Mouse (Mus musculus) midbrain, embryonic 13.5 days (tissue): ENCODE data around the gene Med26. TPM values are rescaled to one million over a fixed set of nuclear protein-coding genes. Genes with fewer than 3 reads are reported as not detected.

Source experiments
- microRNA-seq: library from miRNA; unstranded; fragments of <30 nt; microRNA quantifications from one replicate; pipeline ENCODE4, GENCODE M21; 2016
- polyA plus RNA-seq: library from polyadenylated mRNA; unstranded; fragments of >200 nt; fragmentation: Nextera tagmentation; extraction: Ambion mirVana; gene quantifications from 2 replicates; pipeline ENCODE4 v1.2.1, GENCODE M21; 2015

Gene Med26
- polyA plus RNA-seq, 1 experiment from 2014 or later, result 17.7 TPM

Small RNA genes within 50 kb of the gene (microRNA-seq; reads per million reads assigned to microRNA genes)
- not detected for gene Gm28019
- 2.5 reads per million, percentile 7 among the genes with 10 or more reads in this experiment for gene Mir7068

Other genes starting within 250 kb of the Med26 start
- gene Gm10282, start 243.0 kb downstream of the Med26 start, polyA plus RNA-seq, result 19.3 and 19.8 TPM in 2 replicates
- gene Klf2, start 229.2 kb downstream of the Med26 start, polyA plus RNA-seq, result 2.7 and 4.3 TPM in 2 replicates
- gene Eps15l1, start 126.8 kb downstream of the Med26 start, polyA plus RNA-seq, result 69.2 and 72.1 TPM in 2 replicates
- 0.75 and 1.7 TPM in 2 replicates for gene Calr3, start 104.4 kb downstream of the Med26 start, polyA plus RNA-seq
- 17.5 and 18.8 TPM in 2 replicates for gene 1700030K09Rik, start 104.4 kb downstream of the Med26 start, polyA plus RNA-seq
- 49.7 and 56.3 TPM in 2 replicates for gene Cherp, start 73.0 kb downstream of the Med26 start, polyA plus RNA-seq
- 9.0 and 11.9 TPM in 2 replicates for gene Slc35e1, start 55.7 kb downstream of the Med26 start, polyA plus RNA-seq
- gene Smim7, start 22.8 kb upstream of the Med26 start, polyA plus RNA-seq, result 129 and 135 TPM in 2 replicates
- 15.5 and 16.0 TPM in 2 replicates for gene Tmem38a, start 23.8 kb upstream of the Med26 start, polyA plus RNA-seq
- gene Nwd1, start 98.4 kb upstream of the Med26 start, polyA plus RNA-seq, result 0.45 and 0.70 TPM in 2 replicates
- gene Sin3b, start 175.0 kb upstream of the Med26 start, polyA plus RNA-seq, result 176 and 182 TPM in 2 replicates
- 0.30 and 0.40 TPM in 2 replicates for gene F2rl3, start 213.6 kb upstream of the Med26 start, polyA plus RNA-seq